Mouse (Mus musculus): ENCODE measurements around the gene Mettl6.

Mettl6 gene

GRCm38 (mm10) chr14:31494975-31495455 is at the start of gene Mettl6:
Mettl6 (minus strand) TSS chr14:31495040.
- peak; percentile 81 to 86 for DNase-seq (ENCODE audit: low spot score in 2 of 2)

- no peak for DNase-seq (ENCODE audit: low spot score in 2 of 2)
Measured at GRCm38 (mm10) chr14:31543885-31544442, 49.1 kb upstream of the Mettl6 start.

DNA sequence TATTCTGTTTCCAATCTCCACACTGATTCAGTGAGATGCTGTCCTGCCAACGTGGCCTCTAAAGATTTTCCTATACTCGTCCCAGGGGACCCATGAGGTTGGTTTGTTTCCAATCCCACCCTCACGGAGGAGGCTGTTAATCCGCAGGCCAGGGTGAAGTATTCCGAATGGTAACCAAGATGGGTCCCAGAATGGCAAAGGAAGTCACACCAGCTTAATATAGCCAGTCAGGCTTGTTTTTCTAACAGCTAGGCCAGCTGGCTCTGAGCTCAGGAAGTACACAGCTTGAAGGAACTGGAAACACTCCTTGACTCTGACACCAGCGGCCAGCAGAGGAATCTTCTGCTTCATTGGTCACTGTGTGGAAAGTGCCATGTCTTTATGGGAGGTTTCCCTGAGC is 42.5 kb upstream of the Mettl6 start:
- DNase-seq (ENCODE audit: low spot score in 2 of 2) = no peak

- no peak for DNase-seq (ENCODE audit: low spot score in 2 of 2)
Measured at GRCm38 (mm10) chr14:31532656-31533055, 37.8 kb upstream of the Mettl6 start.

GRCm38 (mm10) chr14:31531506-31532148 is 36.8 kb upstream of the Mettl6 start:
- DNase-seq (ENCODE audit: low spot score in 2 of 2) = no peak

DNA sequence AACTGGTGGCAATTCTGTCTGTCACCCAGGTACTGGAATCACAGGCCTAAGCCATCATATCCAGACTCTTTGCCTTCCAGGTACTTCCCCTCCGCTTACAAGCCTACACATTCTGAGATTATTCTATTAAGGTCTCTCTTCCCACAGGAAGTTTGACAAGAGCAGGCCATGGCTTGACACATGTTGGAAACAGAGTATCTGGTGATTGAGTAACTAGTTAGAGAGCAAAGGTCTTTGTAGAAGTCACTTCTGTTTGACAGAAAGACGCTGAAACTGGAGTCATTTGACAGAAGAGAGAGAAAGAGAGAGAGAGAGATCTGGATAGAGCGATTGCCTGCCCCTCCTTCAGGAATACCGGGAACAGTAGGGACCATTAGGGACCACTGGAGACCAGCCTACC is 36.0 kb upstream of the Mettl6 start:
- DNase-seq (ENCODE audit: low spot score in 2 of 2) = no peak

- DNase-seq (ENCODE audit: low spot score in 2 of 2) = no peak
Measured at GRCm38 (mm10) chr14:31525040-31525810, 30.4 kb upstream of the Mettl6 start.

- no peak for DNase-seq (ENCODE audit: low spot score in 2 of 2)
Measured at GRCm38 (mm10) chr14:31521318-31521717, 26.5 kb upstream of the Mettl6 start.

GRCm38 (mm10) chr14:31519165-31519564 is 24.3 kb upstream of the Mettl6 start:
- DNase-seq (ENCODE audit: low spot score in 2 of 2) = no peak

GRCm38 (mm10) chr14:31515895-31516294 is 21.1 kb upstream of the Mettl6 start:
- no peak for DNase-seq (ENCODE audit: low spot score in 2 of 2)

GRCm38 (mm10) chr14:31510322-31510721 is 15.5 kb upstream of the Mettl6 start:
- no peak for DNase-seq (ENCODE audit: low spot score in 2 of 2)

- DNase-seq (ENCODE audit: low spot score in 2 of 2) = no peak
Measured at GRCm38 (mm10) chr14:31509911-31510310, 15.1 kb upstream of the Mettl6 start.

DNA sequence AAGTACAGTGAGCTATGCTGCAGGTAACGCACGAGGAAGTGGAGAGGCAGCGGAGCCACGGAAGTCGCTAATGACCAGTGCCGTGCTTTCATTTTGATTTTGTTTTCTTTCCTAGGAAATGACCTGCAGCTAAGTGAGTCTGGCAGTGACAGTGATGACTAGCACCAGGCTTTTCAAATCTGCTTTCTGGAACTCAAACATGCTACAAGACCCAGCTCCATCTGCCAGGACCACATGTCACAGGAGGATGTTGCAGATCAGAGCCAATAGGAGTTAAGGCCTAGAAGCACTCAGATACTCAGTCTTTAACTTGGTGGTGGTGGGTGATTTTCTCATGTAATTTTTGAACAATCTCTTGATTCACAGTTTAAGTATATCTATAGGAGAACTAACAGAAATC is 11.6 kb upstream of the Mettl6 start:
- no peak for DNase-seq (ENCODE audit: low spot score in 2 of 2)

GRCm38 (mm10) chr14:31503406-31503805 is 8.6 kb upstream of the Mettl6 start:
- DNase-seq (ENCODE audit: low spot score in 2 of 2) = no peak

GRCm38 (mm10) chr14:31499526-31499925 is 4.7 kb upstream of the Mettl6 start:
- DNase-seq (ENCODE audit: low spot score in 2 of 2) = no peak

DNA sequence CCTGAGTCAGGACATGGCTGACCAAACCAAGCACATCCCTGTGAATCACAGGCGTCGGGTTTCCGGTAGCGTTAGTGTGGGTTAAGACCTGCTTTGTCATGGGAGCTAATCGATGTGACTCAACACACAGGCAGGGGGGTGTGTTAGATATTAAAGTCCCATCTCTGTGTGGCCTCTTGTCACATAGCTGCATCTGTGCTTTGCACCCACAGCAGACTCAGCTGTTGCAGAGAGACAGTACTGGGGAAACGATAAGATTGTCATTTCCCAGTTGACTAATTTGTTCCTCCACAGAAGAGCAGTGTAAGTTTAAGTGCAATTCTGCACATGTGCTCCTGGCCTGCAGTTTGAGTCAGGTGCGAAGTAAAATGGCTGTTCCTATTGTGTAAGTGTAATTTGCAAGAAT is 1.4 kb upstream of the Mettl6 start:
- DNase-seq (ENCODE audit: low spot score in 2 of 2) = no peak

GRCm38 (mm10) chr14:31495538-31495937 is 698 bp upstream of the Mettl6 start:
- no peak for DNase-seq (ENCODE audit: low spot score in 2 of 2)

DNA sequence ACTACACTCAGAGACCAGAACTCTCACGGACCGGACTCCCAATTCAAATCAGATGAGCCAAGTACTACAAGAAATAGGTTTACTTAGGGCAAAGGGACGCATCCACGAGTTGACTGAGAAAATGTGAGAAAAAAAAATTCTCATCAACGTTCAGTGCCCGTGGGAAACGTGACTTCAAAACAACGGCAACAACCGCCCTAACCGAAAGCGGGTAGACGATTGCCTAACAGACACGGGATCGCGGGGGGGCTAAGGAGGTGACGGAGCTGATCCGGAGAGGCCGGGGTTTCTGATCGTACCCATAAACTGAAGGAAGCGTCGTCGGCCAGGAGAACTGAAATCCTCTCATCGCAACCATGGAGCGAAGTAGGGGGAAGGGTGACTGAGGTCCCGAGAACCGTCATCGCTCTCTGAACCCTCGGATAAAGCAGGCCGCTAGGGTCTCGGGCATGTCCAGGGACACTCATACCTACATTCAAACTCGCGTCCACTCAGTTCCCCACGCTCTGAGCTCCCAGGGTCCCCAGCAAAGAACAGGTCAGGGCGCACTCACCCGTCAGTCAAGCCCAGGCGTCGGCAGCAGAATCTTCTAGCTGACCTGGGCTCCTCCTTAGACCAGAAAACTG is 378 bp downstream of the Mettl6 start, which contains the start of gene Eaf1:
Gene Eaf1 (plus strand): TSS at position 51 of the 626 bp plus-strand sequence.
- peak; percentile 17 to 22 for DNase-seq (ENCODE audit: low spot score in 2 of 2)

GRCm38 (mm10) chr14:31493901-31494300 is 939 bp downstream of the Mettl6 start:
- no peak for DNase-seq (ENCODE audit: low spot score in 2 of 2)

DNA sequence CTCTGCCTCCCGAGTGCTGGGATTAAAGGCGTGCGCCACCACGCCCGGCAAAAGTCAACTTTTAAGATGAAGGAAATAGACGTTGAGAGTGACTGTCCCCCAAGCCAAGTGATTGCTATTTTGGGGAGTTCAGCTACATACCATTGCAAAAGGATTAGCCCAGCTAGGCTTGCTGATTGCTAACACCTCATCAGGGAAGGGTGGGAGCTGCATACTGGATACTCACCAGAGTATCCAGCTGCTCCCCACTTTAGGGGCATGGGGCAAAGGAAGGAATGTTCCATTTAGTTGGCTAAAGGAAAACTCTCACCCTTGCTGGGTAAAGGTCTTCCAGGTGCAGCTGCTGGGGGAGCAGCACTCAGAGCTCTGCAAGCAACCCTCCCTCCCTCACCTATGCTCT is 6.8 kb downstream of the Mettl6 start:
- no peak for DNase-seq (ENCODE audit: low spot score in 2 of 2)

GRCm38 (mm10) chr14:31486465-31486864 is 8.4 kb downstream of the Mettl6 start:
- no peak for DNase-seq (ENCODE audit: low spot score in 2 of 2)

- no peak for DNase-seq (ENCODE audit: low spot score in 2 of 2)
Measured at GRCm38 (mm10) chr14:31482417-31482816, 12.4 kb downstream of the Mettl6 start.

Data from frontal cortex, postnatal 10 days (tissue).